Mouse (Mus musculus) stomach, embryonic 16.5 days (tissue): ENCODE measurements at regions not wholly inside any gene's neighbourhood (a gene's known extent, or its start where the extent isn't known, plus 50 kb on each side); places are given as distances from the start of the nearest gene placed in this dataset.
"Not testable (repeated sequence)": the region's sequence is repeated elsewhere in the genome, so short reads cannot be mapped to it uniquely, and the experiment has no call there.

Experiments
- ATAC-seq: fragments of 200-750 bp; cut with Nextera tagmentation; 2 replicates; pipeline ENCODE4 v1.8.0; 2017; ENCODE audit warnings: moderate number of reproducible peaks, moderate TSS enrichment; ENCODE audit not compliant: insufficient read depth, low FRiP score
- H3K27ac ChIP-seq: fragments of 300-500 bp; sonication (generic); 2 replicates; pipeline ENCODE4 v1.5.1; 2014; ENCODE audit warnings: low read length
- H3K27me3 ChIP-seq: fragments of 300-500 bp; sonication (generic); 2 replicates; pipeline ENCODE4 v1.6.1; 2014; ENCODE audit warnings: low read length, control low read depth, mixed read lengths; ENCODE audit not compliant: control insufficient read depth, insufficient read depth
- H3K36me3 ChIP-seq: fragments of 300-500 bp; sonication (generic); 2 replicates; pipeline ENCODE4 v1.6.1; 2014; ENCODE audit warnings: low read length; ENCODE audit not compliant: control insufficient read depth, insufficient read depth
- H3K4me1 ChIP-seq: fragments of 300-500 bp; sonication (generic); 2 replicates; pipeline ENCODE4 v1.6.1; 2014; ENCODE audit warnings: low read length, control low read depth, mixed read lengths; ENCODE audit not compliant: control insufficient read depth, insufficient read depth
- H3K4me2 ChIP-seq: fragments of 300-500 bp; sonication (generic); 2 replicates; pipeline ENCODE4 v1.6.1; 2014; ENCODE audit warnings: low read depth, low read length, mixed read lengths
- H3K4me3 ChIP-seq: fragments of 300-500 bp; sonication (generic); replicated peaks from 2 replicates; pipeline ENCODE4 v1.5.1; 2014; ENCODE audit warnings: mild to moderate bottlenecking, low read length
- H3K9ac ChIP-seq: fragments of 300-500 bp; sonication (generic); 2 replicates; pipeline ENCODE4 v1.6.1; 2014; ENCODE audit warnings: low read length
- H3K9me3 ChIP-seq: fragments of 300-500 bp; sonication (generic); replicated peaks from 2 replicates; pipeline ENCODE4 v1.6.1; 2016; ENCODE audit warnings: low read length, control low read depth; ENCODE audit not compliant: control insufficient read depth
- WGBS: fragments of 180-500 bp; shearing (Covaris S2); extraction: QIAGEN DNeasy Blood & Tissue Kit; methylation state at CpG from one replicate; pipeline ENCODE4 v1.1.7; 2014; 5-methylcytosine and 5-hydroxymethylcytosine counted together

DNA sequence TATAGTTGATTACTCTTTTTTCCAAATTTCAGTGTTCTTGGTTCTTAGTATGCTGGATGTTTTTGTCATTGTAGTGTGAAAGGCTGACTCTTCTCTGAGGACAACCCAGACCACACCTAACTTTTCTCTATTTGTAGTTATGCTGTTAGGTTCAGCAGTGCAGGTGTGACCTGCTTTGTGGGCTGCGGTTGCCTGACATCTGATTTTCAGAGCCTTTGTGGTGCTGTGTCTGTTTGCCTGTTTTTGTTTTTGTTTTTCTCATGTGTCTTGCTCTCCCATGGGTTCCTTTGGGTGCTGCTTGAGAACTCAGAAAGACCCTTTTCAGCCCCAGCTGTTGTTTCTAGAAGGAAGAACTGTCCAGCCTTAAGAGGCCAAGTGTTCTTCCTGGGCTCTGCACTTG, 52.0 kb upstream of the Trpm1 start:
- Histone ChIP-seq H3K4me1 (no peaks in the 10 kb centered on the region), H3K4me3 (no peak overlapping the region), H3K4me2 (no peak overlapping the region), H3K36me3 (no peaks in the 10 kb centered on the region), H3K27ac (no peak overlapping the region), H3K27me3 (no peaks in the 10 kb centered on the region), H3K9ac (no peak overlapping the region), H3K9me3 (no peaks in the 10 kb centered on the region)
- WGBS, result 88% methylated on average over 1 of the region's 1 CpGs
- ATAC-seq, result no peak

DNA sequence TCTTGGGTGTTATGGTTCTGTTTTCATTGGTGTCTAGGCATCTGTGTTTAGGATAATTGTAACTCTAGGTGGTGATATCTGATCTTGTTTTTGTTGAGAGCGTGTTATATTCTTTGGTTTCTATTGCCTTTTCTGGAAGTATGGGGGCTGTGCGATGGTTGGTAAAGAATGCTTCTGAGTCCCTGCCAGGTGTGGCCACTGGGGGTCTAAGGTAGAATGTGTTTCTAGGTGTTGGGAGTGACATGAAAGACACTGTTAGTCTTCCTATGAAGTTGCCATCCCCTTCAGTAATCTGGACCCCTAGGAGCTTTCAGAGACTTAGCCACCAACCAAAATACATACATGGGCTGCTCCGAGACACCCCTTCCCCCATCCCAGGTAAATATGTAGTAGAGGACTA, 54.0 kb upstream of the Trpm1 start:
- Histone ChIP-seq H3K4me2 (no peak overlapping the region), H3K4me1 (no peaks in the 10 kb centered on the region), H3K27me3 (no peaks in the 10 kb centered on the region), H3K9me3 (no peaks in the 10 kb centered on the region), H3K4me3 (no peak overlapping the region), H3K9ac (no peak overlapping the region), H3K27ac (no peak overlapping the region), H3K36me3 (no peaks in the 10 kb centered on the region)
- WGBS, result 88% methylated on average over 3 of the region's 3 CpGs
- ATAC-seq, result no peak

DNA sequence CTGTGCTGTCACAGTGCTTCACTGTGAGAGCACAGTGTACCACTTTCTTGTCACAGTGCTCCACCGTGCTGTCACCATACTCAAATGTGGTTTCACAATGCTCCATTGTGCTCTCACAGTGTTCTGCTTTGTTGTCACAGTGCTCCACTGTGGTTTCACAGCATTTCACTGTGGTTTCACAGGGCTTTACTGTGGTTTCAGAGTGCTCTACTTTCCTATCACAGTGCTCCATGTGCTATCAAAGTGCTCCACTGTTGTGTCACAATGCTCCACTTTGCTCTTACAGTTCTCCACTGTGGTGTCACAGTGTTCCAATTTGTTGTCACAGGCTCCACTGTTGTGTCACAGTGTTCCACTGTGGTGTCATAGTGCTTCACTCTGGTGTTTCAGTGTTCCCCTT, 63.6 kb upstream of the Trpm1 start:
- no peaks in the 10 kb centered on the region for H3K9me3 ChIP-seq
- H3K27ac ChIP-seq, result no peak overlapping the region
- no peaks in the 10 kb centered on the region for H3K4me1 ChIP-seq
- WGBS, result 76% methylated on average over 1 of the region's 1 CpGs
- H3K4me3 ChIP-seq, result no peak overlapping the region
- H3K4me2 ChIP-seq, result no peak overlapping the region
- H3K9ac ChIP-seq, result no peak overlapping the region
- ATAC-seq, result no peak
- no peaks in the 10 kb centered on the region for H3K27me3 ChIP-seq
- no peaks in the 10 kb centered on the region for H3K36me3 ChIP-seq

DNA sequence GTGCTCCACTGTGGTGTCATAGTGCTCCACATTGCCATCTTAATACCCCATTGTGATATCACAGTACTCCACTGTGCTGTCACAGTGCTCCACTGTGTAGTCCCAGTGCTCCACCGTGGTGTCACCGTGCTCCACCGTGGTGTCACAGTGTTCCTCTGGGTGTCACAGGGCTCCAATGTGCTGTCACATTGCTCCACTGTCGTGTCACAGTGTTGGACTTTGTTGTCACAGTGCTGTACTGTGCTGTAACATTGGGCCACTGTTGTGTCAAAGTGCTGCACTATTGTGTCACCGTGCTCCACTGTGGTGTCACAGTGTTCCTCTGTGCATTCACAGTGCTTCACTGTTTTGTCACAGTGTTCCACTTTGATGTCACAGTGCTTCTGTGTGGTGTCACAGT, 64.6 kb upstream of the Trpm1 start:
- WGBS, result 85% methylated on average over 5 of the region's 5 CpGs
- no peaks in the 10 kb centered on the region for H3K27me3 ChIP-seq
- ATAC-seq, result no peak
- H3K9me3 ChIP-seq, result no peaks in the 10 kb centered on the region
- H3K4me2 ChIP-seq, result no peak overlapping the region
- H3K9ac ChIP-seq, result no peak overlapping the region
- no peaks in the 10 kb centered on the region for H3K36me3 ChIP-seq
- no peak overlapping the region for H3K4me3 ChIP-seq
- no peaks in the 10 kb centered on the region for H3K4me1 ChIP-seq
- H3K27ac ChIP-seq, result no peak overlapping the region

DNA sequence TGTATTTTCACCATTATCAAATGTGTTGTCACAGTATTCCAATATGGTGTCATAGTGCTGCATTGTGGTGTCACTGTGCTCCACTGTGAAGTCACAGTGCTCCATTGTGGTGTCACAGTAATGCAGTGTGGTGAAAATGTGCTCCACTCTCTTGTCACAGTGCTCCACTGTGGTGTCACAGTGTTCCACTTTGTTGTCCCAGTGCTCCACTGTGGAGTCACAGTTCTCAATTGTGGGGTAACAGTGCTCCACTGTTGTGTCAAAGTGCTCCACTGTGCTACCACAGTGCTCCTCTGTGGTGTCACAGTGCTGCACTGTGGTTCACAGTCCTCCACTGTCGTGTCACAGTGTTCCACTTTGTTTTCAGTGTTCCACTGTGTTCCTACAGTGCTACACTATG, 69.7 kb upstream of the Trpm1 start:
- not testable (repeated sequence) for H3K9ac ChIP-seq, H3K4me3 ChIP-seq, H3K4me2 ChIP-seq, ATAC-seq, H3K36me3 ChIP-seq, H3K4me1 ChIP-seq, H3K27ac ChIP-seq, H3K9me3 ChIP-seq, H3K27me3 ChIP-seq
- 71% methylated on average over 1 of the region's 1 CpGs for WGBS

- Histone ChIP-seq H3K4me3 (no peak overlapping the region), H3K4me1 (no peaks in the 10 kb centered on the region), H3K4me2 (no peak overlapping the region), H3K27ac (no peak overlapping the region), H3K9me3 (no peaks in the 10 kb centered on the region), H3K36me3 (no peaks in the 10 kb centered on the region), H3K9ac (no peak overlapping the region), H3K27me3 (no peaks in the 10 kb centered on the region)
- 80% methylated on average over 5 of the region's 5 CpGs for WGBS
- ATAC-seq, result no peak
Measured at GRCm38 (mm10) chr7:64082651-64083050, 71.0 kb upstream of the Trpm1 start.

DNA sequence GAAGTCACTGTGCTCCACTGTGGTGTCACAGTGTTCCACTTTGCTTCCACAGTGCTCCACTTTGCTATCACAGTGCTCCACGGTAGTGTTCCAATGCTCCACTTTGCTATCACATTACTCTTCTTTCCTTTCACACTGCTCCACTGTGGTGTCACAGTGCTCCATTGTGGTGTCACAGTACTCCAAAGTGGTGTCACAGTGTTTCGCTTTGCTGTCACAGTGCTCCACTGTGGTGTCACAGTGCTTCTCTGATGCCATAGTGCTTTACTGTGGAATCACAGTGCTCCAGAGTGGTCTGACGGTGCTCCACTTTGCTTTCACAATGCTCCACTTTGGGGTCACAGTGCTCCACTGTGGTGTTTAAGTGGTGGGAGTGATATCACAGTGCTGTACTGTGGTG, 71.4 kb upstream of the Trpm1 start:
- WGBS, result 85% methylated on average over 3 of the region's 3 CpGs
- Histone ChIP-seq H3K9ac (no peak overlapping the region), H3K4me1 (no peaks in the 10 kb centered on the region), H3K27ac (no peak overlapping the region), H3K27me3 (no peaks in the 10 kb centered on the region), H3K36me3 (no peaks in the 10 kb centered on the region), H3K4me3 (no peak overlapping the region), H3K4me2 (no peak overlapping the region), H3K9me3 (no peaks in the 10 kb centered on the region)
- no peak for ATAC-seq

DNA sequence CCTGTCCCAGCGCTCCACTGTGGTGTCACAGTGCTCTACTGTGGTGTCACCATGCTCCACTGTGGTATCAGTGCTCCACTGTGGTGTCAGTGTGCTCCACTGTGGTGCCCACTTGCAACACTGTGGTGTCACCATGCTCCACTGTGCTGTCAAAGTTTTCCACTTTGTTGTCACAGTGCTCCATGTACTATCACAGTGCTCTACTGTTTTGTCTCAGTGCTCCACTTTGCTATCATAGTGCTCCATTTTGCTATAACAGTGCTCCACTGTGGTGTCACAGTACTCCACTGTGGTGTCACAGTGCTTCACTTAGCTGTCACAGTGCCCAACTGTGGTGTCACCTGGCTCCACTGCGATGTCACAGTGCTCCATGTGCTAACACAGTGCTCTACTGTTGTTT, 72.0 kb upstream of the Trpm1 start:
- 75% methylated on average over 2 of the region's 2 CpGs for WGBS
- Histone ChIP-seq H3K4me3 (no peak overlapping the region), H3K4me2 (no peak overlapping the region), H3K9ac (no peak overlapping the region), H3K27ac (no peak overlapping the region), H3K36me3 (no peaks in the 10 kb centered on the region), H3K9me3 (no peaks in the 10 kb centered on the region), H3K4me1 (no peaks in the 10 kb centered on the region), H3K27me3 (no peaks in the 10 kb centered on the region)
- ATAC-seq, result no peak

DNA sequence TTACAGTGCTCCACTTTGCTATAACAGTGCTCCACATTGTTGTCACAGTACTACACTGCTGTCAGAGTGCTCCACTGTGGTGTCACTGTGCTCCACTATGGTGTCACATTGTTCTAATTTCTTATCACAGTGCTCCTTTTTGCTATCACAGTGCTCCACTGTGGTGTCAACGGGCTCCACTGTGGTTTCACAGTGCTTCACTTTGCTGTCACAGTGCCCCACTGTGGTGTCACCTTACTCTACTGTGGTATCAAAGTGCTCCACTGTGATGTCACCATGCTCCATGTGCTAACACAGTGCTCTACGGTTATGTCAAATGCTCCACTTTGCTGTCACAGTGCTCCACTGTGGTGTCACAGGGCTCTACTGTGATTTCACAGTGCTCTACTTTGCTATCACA, 72.6 kb upstream of the Trpm1 start:
- Histone ChIP-seq H3K36me3 (no peaks in the 10 kb centered on the region), H3K27ac (no peak overlapping the region), H3K4me3 (no peak overlapping the region), H3K9me3 (no peaks in the 10 kb centered on the region), H3K9ac (no peak overlapping the region), H3K27me3 (no peaks in the 10 kb centered on the region), H3K4me2 (no peak overlapping the region), H3K4me1 (no peaks in the 10 kb centered on the region)
- ATAC-seq, result no peak
- WGBS, result 78% methylated on average over 2 of the region's 2 CpGs

- WGBS, result 88% methylated on average over 3 of the region's 3 CpGs
Measured at GRCm38 (mm10) chr7:64079301-64079700, 74.3 kb upstream of the Trpm1 start.

More at GRCm38 (mm10) chr7:64079301-64079700, 74.3 kb upstream of the Trpm1 start:
- H3K9ac ChIP-seq, result no peak overlapping the region
- no peaks in the 10 kb centered on the region for H3K4me1 ChIP-seq
- no peaks in the 10 kb centered on the region for H3K36me3 ChIP-seq
- H3K9me3 ChIP-seq, result no peaks in the 10 kb centered on the region
- H3K27ac ChIP-seq, result no peak overlapping the region
- H3K4me3 ChIP-seq, result no peak overlapping the region
- H3K4me2 ChIP-seq, result no peak overlapping the region
- no peaks in the 10 kb centered on the region for H3K27me3 ChIP-seq
- ATAC-seq, result no peak
